Mouse (Mus musculus): Measurements from ENCODE around the gene Gprin2. TPM values are rescaled to one million over a fixed set of nuclear protein-coding genes. Genes with fewer than 3 reads are reported as not detected.

Gprin2 gene
- polyA plus RNA-seq, 1 experiment from 2014 or later, result 1.0 TPM

Other genes with a start within 250 kb of the Gprin2 start
- gene Rbp3, start 247.7 kb downstream of the Gprin2 start, polyA plus RNA-seq (2016; fragmentation: Nextera tagmentation; extraction: Ambion mirVana), result 0.05 TPM in 1 of 2 replicates, not detected in the other
- 0.20 and 0.40 TPM in 2 replicates for gene Zfp488, start 222.9 kb downstream of the Gprin2 start, polyA plus RNA-seq (2016; fragmentation: Nextera tagmentation; extraction: Ambion mirVana)
- gene Gm30083, start 186.5 kb downstream of the Gprin2 start, polyA plus RNA-seq (2016; fragmentation: Nextera tagmentation; extraction: Ambion mirVana), result not detected in 2 replicates
- gene Gm5460, start 184.9 kb downstream of the Gprin2 start, polyA plus RNA-seq (2016; fragmentation: Nextera tagmentation; extraction: Ambion mirVana), result not detected in 2 replicates
- gene Antxrl, start 148.9 kb downstream of the Gprin2 start, polyA plus RNA-seq (2016; fragmentation: Nextera tagmentation; extraction: Ambion mirVana), result not detected in 2 replicates
- 2.5 and 3.6 TPM in 2 replicates for gene Anxa8, start 115.7 kb downstream of the Gprin2 start, polyA plus RNA-seq (2016; fragmentation: Nextera tagmentation; extraction: Ambion mirVana)
- not detected in 2 replicates for gene A630023A22Rik, start 98.9 kb downstream of the Gprin2 start, polyA plus RNA-seq (2016; fragmentation: Nextera tagmentation; extraction: Ambion mirVana)
- not detected in 2 replicates for gene Npy4r, start 49.2 kb downstream of the Gprin2 start, polyA plus RNA-seq (2016; fragmentation: Nextera tagmentation; extraction: Ambion mirVana)
- 0.04 and 0.08 TPM in 2 replicates for gene Syt15, start 17.9 kb upstream of the Gprin2 start, polyA plus RNA-seq (2016; fragmentation: Nextera tagmentation; extraction: Ambion mirVana)
- gene Shld2, start 108.8 kb upstream of the Gprin2 start, polyA plus RNA-seq (2016; fragmentation: Nextera tagmentation; extraction: Ambion mirVana), result 7.5 and 8.3 TPM in 2 replicates
- 70.0 and 76.1 TPM in 2 replicates for gene Glud1, start 109.1 kb upstream of the Gprin2 start, polyA plus RNA-seq (2016; fragmentation: Nextera tagmentation; extraction: Ambion mirVana)
- gene Fam25c, start 153.8 kb upstream of the Gprin2 start, polyA plus RNA-seq (2016; fragmentation: Nextera tagmentation; extraction: Ambion mirVana), result not detected in 2 replicates
- gene Sncg, start 173.1 kb upstream of the Gprin2 start, polyA plus RNA-seq (2016; fragmentation: Nextera tagmentation; extraction: Ambion mirVana), result 21.9 and 44.5 TPM in 2 replicates
- 6.4 and 7.8 TPM in 2 replicates for gene Mmrn2, start 173.8 kb upstream of the Gprin2 start, polyA plus RNA-seq (2016; fragmentation: Nextera tagmentation; extraction: Ambion mirVana)